Mouse (Mus musculus): ENCODE measurements around the gene Rcc1. TPM values are rescaled to one million over a fixed set of nuclear protein-coding genes. Genes with fewer than 3 reads are reported as not detected.

Gene Rcc1
- polyA plus RNA-seq, 1 experiment from 2014 or later: 25.6 TPM

DNA sequence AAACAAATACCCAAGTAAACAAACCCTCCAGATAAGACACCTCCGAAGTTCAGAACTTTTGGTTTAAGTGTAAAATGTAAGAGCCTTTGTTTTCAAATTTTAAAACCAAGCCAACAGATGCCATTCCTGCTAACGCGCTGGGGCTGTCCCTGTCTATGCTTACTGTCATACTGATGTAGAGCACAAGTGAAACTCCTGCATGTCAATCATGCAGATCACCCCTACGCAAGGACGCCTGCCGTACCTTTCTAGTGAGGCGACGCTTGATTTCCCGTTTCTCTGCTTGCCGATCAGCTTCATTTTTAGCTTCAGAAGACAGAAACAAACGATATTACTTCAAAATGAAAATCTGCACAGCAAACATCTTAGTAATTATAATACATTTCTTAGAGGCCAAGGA lies 10.1 kb upstream of the Rcc1 start:
- TF ChIP-seq EP300 (IDR thresholded peaks at IDR 0.05; ENCODE audit: low read depth) (no peak), CTCF (IDR thresholded peaks at IDR 0.05; ENCODE audit: low read depth) (no peak)
- DNase-seq (no peak), ATAC-seq (no peak)
- Histone ChIP-seq H3K27ac (ENCODE audit: low read depth) (no peak overlapping the region), H3K4me2 (ENCODE audit: low read depth, low read length) (no peak overlapping the region), H3K4me1 (ENCODE audit: insufficient read depth) (no peaks in the 10 kb centered on the region), H3K9ac (replicated peaks) (no peak overlapping the region), H3K36me3 (replicated peaks; ENCODE audit: insufficient read depth, low read length) (peaks cover 72% of the 10 kb centered on the region), H3K9me3 (ENCODE audit: low read length) (no peaks in the 10 kb centered on the region), H3K4me3 (ENCODE audit: low read depth, low read length) (no peak overlapping the region), H3K27me3 (ENCODE audit: insufficient read depth, low read length) (no peaks in the 10 kb centered on the region)
- 96% methylated on average over 11 of the region's 11 CpGs for WGBS (ENCODE audit: insufficient replicate concordance)

DNA sequence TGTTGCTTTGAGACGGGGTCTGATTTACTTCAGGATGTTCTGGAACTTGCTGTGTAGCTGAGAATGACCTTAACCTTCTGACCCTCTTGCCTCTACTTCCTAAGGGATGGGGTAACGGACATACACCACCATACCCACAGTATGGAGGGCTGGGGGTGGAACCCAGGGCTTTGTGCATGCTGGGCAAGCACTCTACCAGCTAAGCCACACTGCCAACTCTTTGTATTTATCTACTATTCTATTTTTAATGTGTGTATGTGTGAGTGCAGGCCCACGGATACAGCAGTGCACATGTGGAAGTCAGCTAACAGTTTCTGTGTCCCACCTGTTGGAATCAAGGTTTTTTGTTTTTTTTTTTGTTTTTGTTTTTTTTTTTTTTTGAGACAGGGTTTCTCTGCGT lies 6.1 kb upstream of the Rcc1 start:
- peaks cover 58% of the 10 kb centered on the region for H3K36me3 ChIP-seq (replicated peaks; ENCODE audit: insufficient read depth, low read length)
- no peaks in the 10 kb centered on the region for H3K27me3 ChIP-seq (ENCODE audit: insufficient read depth, low read length)
- H3K4me3 ChIP-seq (ENCODE audit: low read depth, low read length): no peak overlapping the region
- H3K4me2 ChIP-seq (ENCODE audit: low read depth, low read length): no peak overlapping the region
- H3K9ac ChIP-seq (replicated peaks): no peak overlapping the region
- TF ChIP-seq CTCF (IDR thresholded peaks at IDR 0.05; ENCODE audit: low read depth): no peak
- no peak for TF ChIP-seq EP300 (IDR thresholded peaks at IDR 0.05; ENCODE audit: low read depth)
- no peaks in the 10 kb centered on the region for H3K9me3 ChIP-seq (ENCODE audit: low read length)
- no peak overlapping the region for H3K27ac ChIP-seq (ENCODE audit: low read depth)
- ATAC-seq: no peak
- no peak for DNase-seq
- 85% methylated on average over 3 of the region's 4 CpGs for WGBS (ENCODE audit: insufficient replicate concordance)
- peaks cover 14% of the 10 kb centered on the region for H3K4me1 ChIP-seq (ENCODE audit: insufficient read depth)

DNA sequence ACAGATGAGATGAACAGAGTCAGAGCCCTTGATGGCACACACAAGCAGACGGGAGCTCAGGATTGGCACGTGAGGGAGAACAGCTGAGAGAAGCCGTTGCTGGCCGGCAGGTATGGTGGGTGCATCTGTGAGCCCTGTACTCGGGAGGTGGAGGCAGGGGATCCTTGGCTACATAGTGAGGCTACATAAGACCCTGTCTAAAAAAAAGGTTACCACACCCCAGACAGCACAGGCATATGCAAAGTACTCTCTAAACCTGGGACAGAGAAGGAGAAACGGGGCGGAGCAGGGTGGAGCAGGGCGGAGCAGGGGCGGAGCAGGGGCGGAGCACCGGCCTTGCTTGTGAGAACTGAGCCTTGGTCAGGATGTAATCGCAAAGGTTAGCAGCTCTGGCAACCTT lies 2.8 kb upstream of the Rcc1 start:
- Histone ChIP-seq H3K36me3 (replicated peaks; ENCODE audit: insufficient read depth, low read length) (peaks cover 43% of the 10 kb centered on the region), H3K4me2 (ENCODE audit: low read depth, low read length) (peak overlapping the region; percentile 42; the same call in 1 of the 2 replicates)
- no peak for TF ChIP-seq EP300 (IDR thresholded peaks at IDR 0.05; ENCODE audit: low read depth)
- TF ChIP-seq CTCF (IDR thresholded peaks at IDR 0.05; ENCODE audit: low read depth): no peak

DNA sequence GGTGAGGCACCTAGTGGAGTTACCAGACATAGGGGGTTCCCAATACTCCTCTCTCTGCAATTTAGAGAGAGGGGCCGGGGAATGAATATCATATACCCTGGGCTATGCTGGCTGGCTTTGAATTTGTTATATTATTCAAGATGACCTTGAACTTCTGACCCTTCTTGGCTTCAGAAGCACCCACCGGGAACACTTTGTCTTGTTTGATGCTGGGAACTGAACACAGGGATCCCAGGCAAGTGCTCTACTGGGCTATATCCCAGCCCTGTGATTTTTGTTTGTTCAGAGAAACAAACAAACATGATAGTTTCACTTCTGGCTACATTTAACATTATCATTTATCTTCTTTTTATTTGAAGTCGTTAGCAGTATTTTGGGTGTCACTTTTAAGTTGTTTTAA lies 2.0 kb upstream of the Rcc1 start:
- WGBS (ENCODE audit: insufficient replicate concordance): 83% methylated on average over 3 of the region's 3 CpGs
- ATAC-seq (no peak), DNase-seq (no peak)
- TF ChIP-seq EP300 (IDR thresholded peaks at IDR 0.05; ENCODE audit: low read depth) (no peak), CTCF (IDR thresholded peaks at IDR 0.05; ENCODE audit: low read depth) (no peak)
- Histone ChIP-seq H3K36me3 (replicated peaks; ENCODE audit: insufficient read depth, low read length) (peaks cover 42% of the 10 kb centered on the region), H3K4me3 (ENCODE audit: low read depth, low read length) (no peak overlapping the region), H3K9me3 (ENCODE audit: low read length) (no peaks in the 10 kb centered on the region), H3K4me2 (ENCODE audit: low read depth, low read length) (no peak overlapping the region), H3K27me3 (ENCODE audit: insufficient read depth, low read length) (no peaks in the 10 kb centered on the region), H3K9ac (replicated peaks) (no peak overlapping the region), H3K4me1 (ENCODE audit: insufficient read depth) (peaks cover 32% of the 10 kb centered on the region), H3K27ac (ENCODE audit: low read depth) (peak overlapping the region; percentile 57; the same call in 1 of the 2 replicates)

More for the DNA sequence above, 2.8 kb upstream of the Rcc1 start:
- Histone ChIP-seq H3K9ac (replicated peaks) (peak overlapping the region; percentile 30; the same call in 1 of the 2 replicates), H3K27ac (ENCODE audit: low read depth) (peak overlapping the region; percentile 57; the same call in 1 of the 2 replicates), H3K27me3 (ENCODE audit: insufficient read depth, low read length) (no peaks in the 10 kb centered on the region), H3K4me1 (ENCODE audit: insufficient read depth) (peaks cover 32% of the 10 kb centered on the region), H3K4me3 (ENCODE audit: low read depth, low read length) (no peak overlapping the region), H3K9me3 (ENCODE audit: low read length) (no peaks in the 10 kb centered on the region)
- peak; percentile 62 for ATAC-seq
- WGBS (ENCODE audit: insufficient replicate concordance): 46% methylated on average over 12 of the region's 12 CpGs
- peak; percentile 88 for DNase-seq

DNA sequence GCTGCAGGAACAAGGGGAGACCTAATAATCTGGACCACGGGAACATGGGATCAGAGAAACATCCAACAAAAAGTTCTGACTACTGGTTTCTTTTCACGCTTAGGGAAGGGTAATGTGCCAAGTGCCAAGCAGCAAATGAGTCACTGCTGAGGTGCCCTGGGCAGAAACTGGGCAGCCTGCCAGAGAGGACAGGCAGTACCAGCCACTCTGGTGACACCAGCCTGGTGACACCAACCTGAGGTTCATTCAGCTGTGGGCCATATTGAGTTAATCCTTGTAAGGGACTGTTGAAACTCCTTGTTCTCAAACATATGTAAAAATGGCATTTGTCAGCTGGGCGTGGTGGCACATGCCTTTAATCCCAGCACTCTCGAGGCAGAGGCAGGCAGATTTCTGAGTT lies 1.2 kb upstream of the Rcc1 start:
- Histone ChIP-seq H3K9me3 (ENCODE audit: low read length) (no peaks in the 10 kb centered on the region), H3K4me3 (ENCODE audit: low read depth, low read length) (no peak overlapping the region), H3K27me3 (ENCODE audit: insufficient read depth, low read length) (no peaks in the 10 kb centered on the region), H3K36me3 (replicated peaks; ENCODE audit: insufficient read depth, low read length) (peaks cover 34% of the 10 kb centered on the region), H3K9ac (replicated peaks) (0 out of 2 replicates have a peak overlapping the region, but pooled peaks have one; percentile 14), H3K4me1 (ENCODE audit: insufficient read depth) (peaks cover 32% of the 10 kb centered on the region), H3K27ac (ENCODE audit: low read depth) (peak overlapping the region; percentile 97), H3K4me2 (ENCODE audit: low read depth, low read length) (no peak overlapping the region)
- TF ChIP-seq EP300 (IDR thresholded peaks at IDR 0.05; ENCODE audit: low read depth) (no peak), CTCF (IDR thresholded peaks at IDR 0.05; ENCODE audit: low read depth) (no peak)
- 83% methylated on average over 4 of the region's 4 CpGs for WGBS (ENCODE audit: insufficient replicate concordance)
- ATAC-seq (no peak), DNase-seq (no peak)

DNA sequence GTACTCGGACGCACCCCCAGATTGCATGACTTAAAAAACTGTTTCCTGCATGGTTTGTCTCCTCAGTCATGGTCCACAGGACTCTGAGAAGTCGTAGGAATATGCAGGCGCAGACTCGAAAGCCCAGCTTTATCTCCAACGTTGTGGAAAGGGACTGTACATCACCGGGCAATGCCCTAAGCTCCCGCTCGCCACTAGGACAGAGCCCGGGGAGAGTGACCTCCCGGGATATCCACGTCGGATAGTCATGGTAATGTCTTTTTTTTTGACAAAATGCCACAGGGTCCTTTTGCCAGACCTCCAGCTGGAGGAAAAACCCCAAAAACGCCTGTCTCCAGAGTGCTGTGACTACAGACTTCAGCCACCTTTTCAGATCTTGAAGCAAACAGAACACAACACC lies 666 bp downstream of the Rcc1 start:
- Histone ChIP-seq H3K27me3 (ENCODE audit: insufficient read depth, low read length) (no peaks in the 10 kb centered on the region), H3K36me3 (replicated peaks; ENCODE audit: insufficient read depth, low read length) (peaks cover 19% of the 10 kb centered on the region), H3K9me3 (ENCODE audit: low read length) (no peaks in the 10 kb centered on the region), H3K4me2 (ENCODE audit: low read depth, low read length) (peak overlapping the region; percentile 69), H3K27ac (ENCODE audit: low read depth) (peak overlapping the region; percentile 97), H3K4me1 (ENCODE audit: insufficient read depth) (peaks cover 32% of the 10 kb centered on the region), H3K9ac (replicated peaks) (peak overlapping the region; percentile 86), H3K4me3 (ENCODE audit: low read depth, low read length) (peak overlapping the region; percentile 77)
- DNase-seq (peak; percentile 36), ATAC-seq (no peak)
- WGBS (ENCODE audit: insufficient replicate concordance): 0% methylated on average over 14 of the region's 14 CpGs
- TF ChIP-seq CTCF (IDR thresholded peaks at IDR 0.05; ENCODE audit: low read depth): no peak
- no peak for TF ChIP-seq EP300 (IDR thresholded peaks at IDR 0.05; ENCODE audit: low read depth)
